Mouse (Mus musculus) liver, embryonic 14.5 days (tissue): ENCODE measurements around the gene Pik3r1. TPM values are rescaled to one million over a fixed set of nuclear protein-coding genes. Genes with fewer than 3 reads are reported as not detected.

Source experiments
- ATAC-seq: fragments of 200-750 bp; cut with Nextera tagmentation; 2 replicates; pipeline ENCODE4 v1.8.0; 2017; ENCODE audit warnings: moderate number of reproducible peaks, mild to moderate bottlenecking, moderate library complexity; ENCODE audit not compliant: insufficient read depth
- DNase-seq, 3 experiments: peaks; one replicate each; pipeline ENCODE4 v3.0.0-alpha.2; 2012 to 2013; ENCODE audit warnings: low read depth in 3 of 3, low spot score in 3 of 3
- H3K27ac ChIP-seq: fragments of 300-500 bp; sonication (generic); 2 replicates; pipeline ENCODE4 v1.5.1; 2014; ENCODE audit warnings: moderate library complexity, mild to moderate bottlenecking, control low read depth, inconsistent platforms
- H3K27me3 ChIP-seq: fragments of 300-500 bp; sonication (generic); 2 replicates; pipeline ENCODE4 v1.6.1; 2014; ENCODE audit warnings: mild to moderate bottlenecking, low read length, moderate library complexity; ENCODE audit not compliant: control insufficient read depth, insufficient read depth
- H3K36me3 ChIP-seq: fragments of 300-500 bp; sonication (generic); replicated peaks from 2 replicates; pipeline ENCODE4 v1.6.1; 2014; ENCODE audit warnings: low read depth; ENCODE audit not compliant: control insufficient read depth, insufficient read depth
- H3K4me1 ChIP-seq, 2 experiments: fragments of 200-500 bp in 1 of 2; fragments of 300-500 bp in 1 of 2; sonication (generic) in 1 of 2; replicated peaks; 2 replicates each; pipeline ENCODE4 v1.6.1; 2012 to 2014; ENCODE audit warnings: antibody characterized with exemption in 1 of 2, inconsistent platforms in 1 of 2, low read length in 1 of 2; ENCODE audit not compliant: control insufficient read depth in 2 of 2, insufficient read depth in 2 of 2
- H3K4me2 ChIP-seq: fragments of 300-500 bp; sonication (generic); 2 replicates; pipeline ENCODE4 v1.6.1; 2014; ENCODE audit warnings: low read depth, mild to moderate bottlenecking, control low read depth, moderate library complexity
- H3K4me3 ChIP-seq, 2 experiments: fragments of 200-500 bp in 1 of 2; fragments of 300-500 bp in 1 of 2; sonication (generic) in 1 of 2; 2 replicates each; pipeline ENCODE4 v1.5.1; 2012 to 2014; ENCODE audit warnings: low read depth in 2 of 2, low read length in 2 of 2, mild to moderate bottlenecking in 2 of 2, control low read depth in 1 of 2, inconsistent platforms in 1 of 2, moderate library complexity in 1 of 2; ENCODE audit not compliant: insufficient read depth in 1 of 2
- H3K9ac ChIP-seq: fragments of 300-500 bp; sonication (generic); replicated peaks from 2 replicates; pipeline ENCODE4 v1.6.1; 2014; ENCODE audit warnings: mild to moderate bottlenecking, control low read depth, moderate library complexity
- H3K9me3 ChIP-seq: fragments of 300-500 bp; sonication (generic); 2 replicates; pipeline ENCODE4 v1.6.1; 2016; ENCODE audit warnings: low read length, mixed read lengths; ENCODE audit not compliant: control insufficient read depth
- CTCF ChIP-seq: IDR thresholded peaks from 2 replicates; pipeline ENCODE4 v1.5.1; 2016; ENCODE audit warnings: antibody characterized with exemption, low read depth, control low read depth
- EP300 ChIP-seq: IDR thresholded peaks from 2 replicates; pipeline ENCODE4 v1.6.1; 2016; ENCODE audit warnings: antibody characterized with exemption, low read depth
- WGBS: fragments of 180-500 bp; shearing (Covaris S2); extraction: QIAGEN DNeasy Blood & Tissue Kit; methylation state at CpG from one replicate; pipeline ENCODE4 v1.1.7; 2014; ENCODE audit not compliant: insufficient replicate concordance; 5-methylcytosine and 5-hydroxymethylcytosine counted together
- polyA plus RNA-seq, 2 experiments: library from polyadenylated mRNA; depleted of rRNA in 1 of 2; stranded (reverse) in 1 of 2; unstranded in 1 of 2; fragments of >200 nt; fragmentation: Nextera tagmentation in 1 of 2; extraction: Ambion mirVana in 1 of 2; gene quantifications; 2 replicates each; pipeline versions ENCODE4 v1.2.1 to v1.2.3; 2012 to 2014

Gene Pik3r1
- polyA plus RNA-seq, 2 experiments: 10.3 to 23.7 TPM

GRCm38 (mm10) chr13:101739732-101740381 lies 28.2 kb downstream of the Pik3r1 start:
- peak; percentile 37; the same call in 1 of the 2 replicates for ATAC-seq
- H3K36me3 ChIP-seq: no peaks in the 10 kb centered on the region
- TF ChIP-seq EP300 (no peak), CTCF (no peak)
- no peak overlapping the region for H3K4me2 ChIP-seq
- DNase-seq: no peak
- H3K4me3 ChIP-seq: no peak overlapping the region
- no peak overlapping the region for H3K27ac ChIP-seq
- no peaks in the 10 kb centered on the region for H3K27me3 ChIP-seq
- no peak overlapping the region for H3K9ac ChIP-seq
- H3K4me1 ChIP-seq: peaks cover 0 to 36% of the 10 kb centered on the region in 2 experiments; a peak in 3 of 4 replicates
- no peaks in the 10 kb centered on the region for H3K9me3 ChIP-seq
- WGBS: 44% methylated on average over 4 of the region's 4 CpGs

GRCm38 (mm10) chr13:101738769-101739168 lies 29.2 kb downstream of the Pik3r1 start:
- no peak for ATAC-seq
- WGBS: 72% methylated on average over 6 of the region's 6 CpGs

GRCm38 (mm10) chr13:101736521-101737387 lies 31.3 kb downstream of the Pik3r1 start:
- H3K4me1 ChIP-seq: peaks cover 0 to 27% of the 10 kb centered on the region in 2 experiments; a peak in 3 of 4 replicates
- TF ChIP-seq EP300 (no peak), CTCF (no peak)

More at GRCm38 (mm10) chr13:101738769-101739168, 29.2 kb downstream of the Pik3r1 start:
- H3K4me3 ChIP-seq: no peak overlapping the region
- no peak overlapping the region for H3K4me2 ChIP-seq
- H3K9me3 ChIP-seq: no peaks in the 10 kb centered on the region
- TF ChIP-seq CTCF: no peak
- no peak for TF ChIP-seq EP300
- peaks cover 0 to 35% of the 10 kb centered on the region in 2 experiments; a peak in 3 of 4 replicates for H3K4me1 ChIP-seq
- no peak overlapping the region for H3K27ac ChIP-seq
- no peaks in the 10 kb centered on the region for H3K36me3 ChIP-seq
- no peak for DNase-seq
- no peaks in the 10 kb centered on the region for H3K27me3 ChIP-seq
- H3K9ac ChIP-seq: no peak overlapping the region

GRCm38 (mm10) chr13:101735364-101736120 lies 32.5 kb downstream of the Pik3r1 start:
- ATAC-seq: no peak
- Histone ChIP-seq H3K4me1 (peaks cover 0 to 24% of the 10 kb centered on the region in 2 experiments), H3K4me3 (no peak overlapping the region), H3K9me3 (no peaks in the 10 kb centered on the region), H3K4me2 (no peak overlapping the region), H3K27ac (no peak overlapping the region), H3K36me3 (no peaks in the 10 kb centered on the region), H3K9ac (no peak overlapping the region), H3K27me3 (no peaks in the 10 kb centered on the region)
- no peak for DNase-seq
- WGBS: 65% methylated on average over 8 of the region's 8 CpGs
- TF ChIP-seq EP300 (no peak), CTCF (peak; percentile 57)

More at GRCm38 (mm10) chr13:101736521-101737387, 31.3 kb downstream of the Pik3r1 start:
- Histone ChIP-seq H3K27ac (no peak overlapping the region), H3K36me3 (no peaks in the 10 kb centered on the region), H3K27me3 (no peaks in the 10 kb centered on the region), H3K4me2 (peak overlapping the region; percentile 25), H3K9ac (no peak overlapping the region), H3K9me3 (no peaks in the 10 kb centered on the region), H3K4me3 (no peak overlapping the region)
- no peak for DNase-seq
- ATAC-seq: no peak
- WGBS: 38% methylated on average over 16 of the region's 16 CpGs
